Mouse (Mus musculus) cerebellum, postnatal 14 days (tissue): ENCODE measurements around the gene Epha2.

ENCODE experiments used
- DNase-seq, 2 experiments: peaks; one replicate each; pipeline ENCODE4 v3.0.0; 2021; ENCODE audit warnings: mixed read lengths in 2 of 2

The Epha2 gene

DNA sequence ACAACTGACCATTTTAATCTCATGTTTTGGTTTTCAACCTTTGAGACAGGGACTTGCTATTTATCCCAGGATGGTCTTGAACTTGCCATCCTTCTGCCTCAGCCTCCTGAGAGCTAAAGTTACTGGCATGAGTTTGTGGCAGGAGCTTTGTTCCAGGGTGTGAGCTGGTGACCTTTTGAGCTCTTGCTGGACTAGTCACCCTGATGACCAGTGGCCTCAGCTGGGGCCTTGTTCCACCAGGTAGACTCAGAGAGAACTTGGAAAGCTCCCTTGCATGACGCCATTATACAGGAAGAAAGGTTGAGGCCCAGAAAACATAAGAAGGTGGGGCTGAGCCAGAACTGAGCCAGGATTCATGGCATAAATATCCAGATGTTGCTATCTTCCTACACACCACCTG is 20.6 kb upstream of the Epha2 start:
- DNase-seq = no peak

DNA sequence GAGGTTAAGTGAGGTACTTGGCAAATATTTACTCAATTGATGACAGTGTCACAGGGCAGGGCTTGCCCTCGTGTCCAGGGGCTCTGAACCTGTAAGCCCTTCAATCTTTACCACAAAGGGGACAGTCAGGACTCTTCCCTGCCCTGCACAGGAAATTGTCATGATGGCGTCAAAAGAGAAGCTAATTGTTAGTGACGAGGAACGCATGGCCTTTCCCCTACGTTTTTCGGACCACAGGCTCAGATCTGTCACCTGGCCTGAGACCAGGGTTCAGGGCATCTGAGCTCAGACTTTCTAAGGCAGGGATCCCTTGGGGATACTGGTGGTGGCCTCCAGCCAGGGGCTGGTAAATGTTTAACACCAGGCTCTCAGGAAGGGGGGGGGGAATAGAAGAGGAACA is 19.9 kb upstream of the Epha2 start:
- no peak for DNase-seq

DNA sequence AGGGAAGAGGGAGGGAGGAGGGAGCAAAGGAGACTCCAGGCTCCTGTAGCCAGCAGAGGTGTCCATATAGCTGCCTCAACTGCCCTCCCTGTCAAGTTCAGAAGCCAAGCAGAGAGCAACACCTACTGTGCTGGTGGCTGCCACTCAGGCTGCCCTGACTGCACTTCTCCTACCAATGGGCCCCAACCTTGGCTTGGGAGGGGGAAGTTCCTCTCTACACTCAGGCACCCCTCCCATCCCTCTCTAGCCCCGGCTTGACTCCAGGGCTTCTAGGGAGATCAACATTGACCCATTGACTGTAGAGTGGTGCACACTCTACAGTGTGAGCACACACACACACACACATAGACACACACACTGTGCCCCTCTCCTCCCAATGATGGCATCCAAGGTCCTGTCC is 19.5 kb upstream of the Epha2 start:
- no peak for DNase-seq

DNA sequence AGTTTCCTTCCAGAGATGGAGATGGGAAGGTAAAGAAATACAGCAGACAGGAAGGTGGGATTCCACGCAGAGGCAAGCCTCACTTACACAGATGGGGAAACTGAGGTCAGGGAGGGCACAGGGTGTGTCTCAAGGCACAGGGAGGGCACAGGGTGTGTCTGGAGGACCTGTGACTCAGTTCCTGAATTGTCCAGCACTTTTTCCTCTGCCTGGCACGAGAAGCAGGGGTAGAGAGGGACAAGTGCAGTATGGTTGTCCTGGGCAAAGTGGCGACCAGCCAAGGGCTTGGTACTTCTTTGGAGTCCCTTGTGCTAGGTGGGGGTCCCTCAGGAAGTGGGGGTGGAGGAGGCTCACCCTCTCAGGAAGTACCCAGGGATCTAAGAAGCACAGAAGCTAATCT is 19.0 kb upstream of the Epha2 start:
- no peak for DNase-seq

DNA sequence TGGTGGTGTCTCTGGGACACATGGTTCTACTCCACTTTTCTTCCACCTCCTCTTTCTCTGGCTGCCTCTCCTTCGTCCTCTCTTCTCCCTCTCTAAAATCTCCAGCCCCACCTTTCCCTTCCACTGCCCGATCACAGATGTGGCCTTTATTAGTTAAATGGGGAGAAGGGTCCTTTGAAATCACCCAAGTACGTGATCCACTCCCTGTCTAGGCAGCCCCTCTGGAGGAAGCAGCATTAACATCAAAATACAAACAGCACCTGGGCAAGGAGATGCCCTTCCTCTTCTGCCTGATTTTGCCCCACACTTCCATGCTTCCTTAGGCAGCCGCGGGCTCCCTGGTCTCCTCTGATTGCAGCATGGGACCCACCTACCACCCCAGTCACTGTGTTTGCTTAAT is 18.4 kb upstream of the Epha2 start:
- no peak for DNase-seq

DNA sequence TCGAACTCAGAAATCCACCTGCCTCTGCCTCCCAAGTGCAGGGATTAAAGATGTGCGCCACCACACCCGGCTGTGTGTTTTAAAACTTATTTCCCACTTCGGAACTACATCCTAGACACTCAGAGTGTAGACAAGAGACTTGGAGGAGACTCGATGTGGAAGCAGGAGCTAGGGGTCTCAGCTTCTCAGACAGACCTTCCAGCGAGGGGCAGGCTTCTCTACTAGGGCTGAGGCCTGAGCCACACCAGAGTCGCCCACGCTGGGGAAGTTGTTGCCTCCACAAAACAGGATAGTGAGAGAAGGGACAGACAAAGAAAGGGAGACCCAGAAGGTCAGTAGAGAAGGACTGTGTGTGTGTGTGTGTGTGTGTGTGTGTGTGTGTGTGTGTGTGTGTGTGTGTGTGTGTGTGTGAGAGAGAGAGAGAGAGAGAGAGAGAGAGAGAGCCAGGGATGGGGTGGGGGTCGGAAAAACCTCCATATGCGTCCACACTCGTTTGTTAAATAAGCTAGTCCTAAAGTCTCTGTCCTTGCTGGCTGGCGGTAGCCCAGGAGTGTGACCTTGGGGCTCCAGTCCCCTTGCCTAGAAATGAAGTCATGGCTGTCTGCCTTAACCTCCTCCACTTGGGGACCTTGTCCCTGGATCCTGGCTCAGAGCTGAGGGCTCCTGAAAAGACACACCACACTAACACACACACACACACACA is 17.7 kb upstream of the Epha2 start:
- DNase-seq = no peak

DNA sequence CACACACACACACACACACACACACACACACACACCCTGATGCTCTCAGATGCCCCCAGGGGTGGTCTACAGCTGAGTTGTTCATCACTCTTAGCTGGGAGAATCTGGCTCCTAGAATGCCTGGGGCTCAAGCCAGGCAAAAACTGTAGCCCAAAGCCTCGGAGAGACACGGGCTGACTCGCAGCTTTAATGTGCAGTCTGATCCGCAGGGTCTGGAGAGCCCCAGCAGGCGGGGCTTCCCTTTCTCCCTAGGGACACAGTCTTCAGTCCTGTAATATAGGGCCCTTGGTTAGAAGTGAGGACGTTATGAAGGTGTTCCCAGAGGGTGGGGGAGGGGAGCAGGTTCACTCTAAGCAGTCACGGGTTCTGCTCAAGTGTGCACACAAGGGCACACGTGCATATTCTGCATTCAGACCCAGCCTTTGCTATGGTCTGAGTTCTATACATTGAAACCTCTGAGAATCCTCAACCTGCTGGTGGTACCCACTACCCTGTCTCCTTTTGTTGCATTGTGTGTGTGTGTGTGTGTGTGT is 17.1 kb upstream of the Epha2 start:
- DNase-seq = no peak

DNA sequence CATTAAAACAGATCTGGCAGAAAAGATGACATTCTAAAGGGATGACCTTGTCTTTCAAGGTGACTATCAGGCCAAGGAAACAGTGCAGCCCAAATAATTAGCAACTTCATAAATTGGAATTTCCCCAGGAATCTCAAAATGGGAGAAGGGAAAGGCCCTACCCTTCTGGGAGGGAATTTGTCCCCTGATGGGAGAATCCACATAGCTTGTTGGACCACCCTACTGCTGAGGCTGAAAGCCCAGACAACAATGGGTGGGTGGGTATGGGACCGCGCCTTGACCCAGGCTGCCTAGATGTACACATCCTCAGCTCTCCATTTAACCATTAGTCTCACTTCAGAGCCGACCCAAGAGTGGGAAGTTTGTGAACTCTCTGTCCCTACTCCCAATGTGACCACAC is 16.6 kb upstream of the Epha2 start:
- DNase-seq = no peak

DNA sequence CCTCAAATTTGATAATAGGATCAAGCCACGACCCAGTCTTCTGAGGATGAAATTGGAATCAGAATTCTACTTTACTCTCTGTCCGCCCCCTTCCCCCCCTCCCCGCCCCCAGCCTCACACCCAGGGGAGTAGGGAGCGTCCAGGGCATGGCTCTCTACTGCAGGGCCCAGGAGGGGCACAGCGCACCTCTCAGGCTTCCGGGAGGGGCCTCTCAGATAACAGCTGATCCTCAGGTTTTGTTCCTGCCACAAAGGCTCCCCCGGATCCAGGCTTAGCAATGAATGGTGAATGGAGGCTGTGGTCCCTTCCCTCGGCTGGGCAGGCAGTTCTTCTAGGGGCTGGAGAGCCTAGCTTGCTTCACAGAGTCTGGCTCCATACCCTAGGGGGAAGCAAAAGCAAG is 15.9 kb upstream of the Epha2 start:
- DNase-seq = no peak

DNA sequence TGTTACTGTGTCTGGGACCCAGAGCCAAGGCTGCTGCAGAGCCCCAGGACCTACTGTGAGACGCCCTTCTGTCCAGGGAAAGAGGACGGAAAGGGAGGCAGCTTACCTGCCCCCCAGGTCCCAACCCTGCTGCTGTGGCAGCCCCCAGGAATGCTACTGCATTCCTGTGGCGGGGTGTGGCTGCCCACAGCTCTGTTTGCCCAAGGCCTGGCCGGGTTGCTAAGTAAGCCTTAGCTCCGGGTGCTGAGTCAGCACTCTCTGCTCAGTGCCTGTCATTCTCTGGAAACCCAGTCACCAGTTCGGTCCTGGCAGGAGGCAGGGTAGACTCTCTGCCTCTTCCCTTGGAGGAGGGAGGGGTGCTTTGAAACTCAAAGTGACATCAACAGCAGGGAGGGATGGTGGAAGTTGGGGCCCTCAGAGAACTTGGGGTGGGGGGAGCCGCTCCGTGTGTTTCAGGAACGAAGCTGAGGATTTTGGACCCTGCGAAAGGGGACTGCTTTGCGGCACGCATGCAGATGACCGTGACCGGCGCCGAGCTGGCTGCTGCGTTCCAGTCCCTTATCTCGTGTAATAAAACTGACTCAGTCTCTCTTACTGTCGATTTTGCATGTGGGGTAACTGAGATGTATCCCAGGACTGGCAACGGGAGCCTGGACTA is 14.1 kb upstream of the Epha2 start:
- peak in 1 of 2 experiments; percentile 39 for DNase-seq

DNA sequence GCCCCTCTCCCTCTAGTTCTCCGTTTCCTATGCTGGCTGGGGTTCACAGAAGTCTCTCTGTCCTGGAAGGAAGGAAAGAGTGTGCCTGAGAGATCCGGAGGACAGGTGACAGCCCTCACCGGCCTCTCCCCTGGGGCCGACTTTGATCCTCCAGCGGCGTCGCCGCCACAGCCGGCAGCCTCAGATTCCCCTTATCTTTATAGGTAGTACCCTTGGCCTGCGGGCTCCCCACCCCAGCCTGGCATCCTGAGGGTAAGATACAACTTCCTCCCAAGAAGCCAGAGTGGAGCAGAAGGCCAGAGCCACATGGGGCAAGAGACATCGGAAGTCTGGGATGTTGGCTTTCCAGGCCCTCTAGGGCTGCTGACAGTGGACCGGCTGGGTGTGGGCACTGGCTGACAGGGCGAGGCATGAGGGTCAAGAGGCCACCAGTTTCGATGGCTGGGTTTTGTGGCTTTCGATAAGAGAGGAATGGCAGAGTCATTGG is 13.5 kb upstream of the Epha2 start:
- DNase-seq = no peak

DNA sequence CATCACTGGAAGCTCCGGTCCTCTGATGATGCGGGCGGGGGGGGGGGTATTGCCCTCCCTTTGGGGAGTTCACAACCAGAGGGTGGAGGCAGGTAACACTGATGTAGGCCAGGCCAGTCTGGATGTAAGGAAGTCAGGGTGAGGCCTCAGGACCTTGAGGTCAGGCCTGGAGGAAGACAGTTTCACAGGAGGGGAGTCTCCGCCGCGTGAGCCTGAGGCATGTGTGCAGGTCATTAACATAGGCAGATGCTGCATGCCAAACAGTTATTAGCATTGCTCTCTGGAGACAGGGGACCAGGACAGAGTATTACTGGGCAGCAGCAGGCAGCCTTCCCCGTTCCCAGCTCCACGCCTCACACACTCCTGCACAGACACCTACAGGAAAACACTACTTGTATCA is 12.9 kb upstream of the Epha2 start:
- no peak for DNase-seq

DNA sequence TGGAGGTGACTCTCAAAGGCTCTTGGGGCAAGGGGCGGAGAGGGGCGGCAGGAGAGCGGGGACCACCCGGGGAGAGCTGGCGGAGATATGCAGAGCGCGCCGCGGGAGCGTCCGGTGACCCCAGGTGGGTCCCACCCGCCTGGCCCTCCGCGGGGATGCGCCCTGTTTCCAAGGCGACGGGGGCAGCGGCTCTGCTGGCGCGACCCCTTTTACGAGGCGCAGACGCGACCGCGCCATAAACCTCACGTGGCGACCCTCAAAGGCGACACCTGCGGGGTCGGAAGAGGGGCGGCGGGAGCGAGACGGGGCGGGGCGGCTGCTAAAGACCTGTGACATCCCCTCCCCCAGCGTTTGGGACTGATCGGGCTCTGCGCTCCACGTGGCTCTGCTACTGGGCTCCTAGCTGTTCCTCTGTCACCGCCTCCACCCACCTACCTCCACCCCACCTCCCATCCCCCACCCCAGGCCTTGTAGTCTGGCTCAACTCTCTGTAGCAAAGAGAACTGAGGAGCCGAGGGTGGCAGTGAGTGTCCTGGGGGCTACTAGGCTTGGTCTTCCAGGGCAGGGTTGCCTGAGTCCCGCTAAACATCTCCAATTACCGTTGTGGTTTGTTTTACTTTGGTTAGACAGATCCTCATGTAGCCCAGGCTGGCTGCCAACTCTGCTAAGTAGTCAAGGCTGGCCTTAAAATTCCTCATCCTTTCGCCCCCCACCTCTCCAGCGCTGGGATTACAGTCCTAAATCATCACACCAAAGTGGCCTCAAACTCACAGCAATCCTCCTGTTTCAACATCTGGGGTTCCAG is 9.3 kb upstream of the Epha2 start:
- no peak for DNase-seq

DNA sequence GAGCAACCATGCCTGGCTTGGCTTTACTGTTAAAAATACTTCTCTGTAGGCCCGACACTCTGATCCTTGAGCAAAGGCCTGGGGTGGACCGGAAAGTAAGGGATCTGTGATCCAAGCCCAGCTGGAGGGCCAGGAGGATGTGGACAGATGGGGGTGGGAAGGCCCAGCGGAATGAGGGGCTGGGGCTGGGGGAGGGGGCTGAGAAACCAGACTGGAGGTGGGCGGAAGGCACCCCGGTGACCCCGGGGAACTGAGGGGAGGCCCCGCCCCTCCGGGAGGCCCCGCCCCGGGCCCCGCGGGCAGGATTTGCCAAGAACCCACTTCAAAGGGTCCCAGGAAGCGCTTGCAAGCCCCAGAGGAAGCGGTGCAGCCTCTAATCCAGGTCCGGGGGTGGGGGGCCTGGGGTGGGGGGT is 5.3 kb upstream of the Epha2 start:
- DNase-seq = no peak

DNA sequence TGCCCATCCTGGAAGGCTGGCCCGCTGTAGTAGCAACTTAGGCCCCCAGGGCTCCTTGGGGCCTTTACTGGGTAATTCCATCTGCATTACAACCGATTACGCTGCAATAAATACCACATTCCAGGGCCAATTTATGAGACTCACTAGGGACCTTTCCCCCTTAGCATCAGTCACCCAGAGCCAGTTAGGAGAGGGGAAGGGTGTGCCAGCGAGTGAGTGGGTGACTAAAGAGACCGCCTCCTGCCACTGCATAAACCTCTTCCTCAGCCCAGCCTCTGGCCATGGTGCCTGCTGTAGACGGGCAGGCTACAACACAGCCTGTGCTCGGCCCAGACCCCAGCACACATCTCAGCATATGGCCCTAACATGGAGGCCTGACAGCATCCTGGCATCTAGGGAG is 3.1 kb upstream of the Epha2 start:
- DNase-seq = no peak

DNA sequence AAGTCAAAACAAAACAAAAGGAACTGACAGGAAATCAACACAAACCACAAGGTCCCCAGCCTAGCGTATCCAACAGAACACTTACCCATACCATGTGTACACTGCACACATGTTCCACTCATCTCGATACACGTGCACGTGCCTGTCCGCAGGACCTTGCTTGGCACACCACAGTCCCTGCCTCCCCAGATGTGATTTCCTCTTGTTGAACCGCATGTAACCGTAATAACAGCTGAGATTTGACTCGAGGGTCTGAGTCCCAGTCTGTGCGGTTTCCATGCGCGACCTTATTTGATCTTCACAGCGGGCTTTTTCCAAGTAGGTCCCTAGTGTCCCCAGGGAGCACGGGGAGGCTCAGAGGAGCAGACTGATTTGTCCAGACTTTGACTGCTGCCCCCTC is 1.7 kb upstream of the Epha2 start:
- DNase-seq = no peak

DNA sequence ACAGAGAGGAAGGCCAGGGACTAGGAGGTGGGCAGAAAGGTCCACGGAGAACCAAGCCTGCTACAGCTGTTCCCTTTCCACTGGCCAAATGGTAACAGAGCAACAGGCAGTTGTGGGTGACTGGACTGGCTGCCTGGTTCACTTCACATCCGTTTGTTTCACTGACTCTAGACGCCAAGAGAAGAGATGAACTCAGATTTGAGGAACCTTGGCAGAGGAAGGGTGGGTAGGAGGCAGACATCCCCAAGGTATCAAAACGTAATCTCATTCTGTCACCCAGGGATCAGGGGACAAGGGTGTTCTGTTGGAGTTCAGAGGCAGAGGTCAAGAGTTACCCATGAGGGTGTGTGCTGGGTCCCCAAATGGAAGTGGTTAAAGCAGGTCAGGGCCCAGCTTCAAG is 844 bp upstream of the Epha2 start:
- no peak for DNase-seq

DNA sequence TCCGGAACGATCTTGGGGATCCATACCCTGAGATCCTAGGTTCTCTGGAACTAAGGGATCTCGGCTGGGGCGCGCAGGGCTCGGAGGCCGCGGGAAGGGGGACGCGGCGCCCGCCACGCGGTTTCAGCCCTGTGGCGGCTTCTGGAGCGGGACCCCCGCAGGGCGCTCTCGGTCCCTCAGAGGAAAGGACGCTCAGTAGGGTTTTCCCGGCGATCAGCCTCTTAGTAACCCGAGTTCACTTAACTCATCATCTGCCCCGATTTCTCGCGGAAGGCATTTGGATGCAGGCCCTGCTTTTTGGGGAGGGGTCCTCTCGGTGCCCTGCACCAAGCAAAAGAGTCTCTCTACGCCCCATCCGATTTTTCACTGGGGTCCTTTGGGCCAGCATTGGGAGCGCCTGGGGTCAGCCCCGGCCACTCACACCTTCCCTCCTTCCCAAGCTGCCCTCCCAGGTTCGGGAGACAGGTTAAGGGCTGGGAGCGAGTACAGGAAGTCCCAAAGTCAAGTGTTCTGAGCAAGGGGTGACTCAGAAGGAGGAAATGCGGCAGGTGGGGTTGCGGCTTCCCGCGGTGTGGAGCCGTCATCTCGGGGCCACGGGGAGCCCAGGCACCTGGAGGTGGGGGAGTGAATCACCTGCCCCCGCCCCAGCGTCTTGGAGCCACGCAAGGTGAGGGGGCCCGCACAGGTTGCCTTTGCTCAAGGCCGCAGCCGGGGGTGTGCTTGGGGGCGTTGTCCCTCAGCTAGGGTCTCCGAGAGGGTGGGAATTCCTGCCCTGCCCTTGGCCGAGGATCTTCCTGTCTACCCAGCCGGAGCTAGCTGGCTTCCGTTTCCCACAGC is 769 bp downstream of the Epha2 start:
- no peak for DNase-seq

DNA sequence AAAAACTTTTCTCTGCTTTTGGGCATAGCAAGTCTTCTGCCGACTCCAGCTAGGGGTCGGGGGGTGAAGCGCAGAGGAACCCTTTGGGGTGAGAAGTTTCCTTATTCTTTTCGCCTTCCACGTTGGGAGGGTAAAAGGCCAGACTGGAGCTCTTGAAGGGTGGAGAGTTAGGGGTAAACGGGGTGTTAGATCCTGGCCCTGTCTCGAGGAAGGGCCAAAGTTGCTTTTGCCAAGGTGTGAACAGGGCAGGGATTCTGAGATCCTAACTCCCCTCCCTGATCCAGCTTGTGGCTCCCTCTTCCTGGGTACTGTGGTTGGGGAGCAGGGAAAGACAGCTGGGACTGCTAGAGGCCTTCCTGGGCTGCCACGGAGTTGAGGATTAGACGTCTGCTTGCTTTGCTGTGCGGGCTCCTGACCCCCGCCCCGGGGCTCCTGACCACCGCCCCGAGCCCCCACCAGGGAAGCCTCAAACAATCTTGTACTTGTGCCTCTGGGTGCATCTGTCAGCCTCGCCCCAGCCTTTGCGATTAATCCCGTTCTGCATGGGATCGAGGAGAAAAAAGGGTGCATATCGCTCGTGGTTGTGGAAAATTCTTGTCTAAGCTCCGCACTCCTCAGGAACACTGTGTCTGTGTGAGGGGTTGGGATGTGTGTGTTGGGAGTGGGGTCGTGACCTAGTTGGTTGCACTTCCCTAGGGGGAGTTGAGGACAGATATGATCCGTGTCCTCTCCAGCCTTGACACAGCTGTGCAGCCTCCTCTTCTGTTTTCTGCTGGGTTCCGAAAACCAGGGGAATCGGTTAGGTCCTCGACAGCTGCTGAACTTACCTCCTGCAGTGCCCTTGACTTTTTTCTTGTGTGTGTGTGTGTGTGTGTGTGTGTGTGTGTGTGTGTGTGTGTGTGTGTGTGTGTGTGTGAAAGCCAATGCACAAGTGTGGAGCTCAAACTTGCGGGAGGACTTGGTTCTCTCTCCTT is 1.7 kb downstream of the Epha2 start:
- no peak for DNase-seq

DNA sequence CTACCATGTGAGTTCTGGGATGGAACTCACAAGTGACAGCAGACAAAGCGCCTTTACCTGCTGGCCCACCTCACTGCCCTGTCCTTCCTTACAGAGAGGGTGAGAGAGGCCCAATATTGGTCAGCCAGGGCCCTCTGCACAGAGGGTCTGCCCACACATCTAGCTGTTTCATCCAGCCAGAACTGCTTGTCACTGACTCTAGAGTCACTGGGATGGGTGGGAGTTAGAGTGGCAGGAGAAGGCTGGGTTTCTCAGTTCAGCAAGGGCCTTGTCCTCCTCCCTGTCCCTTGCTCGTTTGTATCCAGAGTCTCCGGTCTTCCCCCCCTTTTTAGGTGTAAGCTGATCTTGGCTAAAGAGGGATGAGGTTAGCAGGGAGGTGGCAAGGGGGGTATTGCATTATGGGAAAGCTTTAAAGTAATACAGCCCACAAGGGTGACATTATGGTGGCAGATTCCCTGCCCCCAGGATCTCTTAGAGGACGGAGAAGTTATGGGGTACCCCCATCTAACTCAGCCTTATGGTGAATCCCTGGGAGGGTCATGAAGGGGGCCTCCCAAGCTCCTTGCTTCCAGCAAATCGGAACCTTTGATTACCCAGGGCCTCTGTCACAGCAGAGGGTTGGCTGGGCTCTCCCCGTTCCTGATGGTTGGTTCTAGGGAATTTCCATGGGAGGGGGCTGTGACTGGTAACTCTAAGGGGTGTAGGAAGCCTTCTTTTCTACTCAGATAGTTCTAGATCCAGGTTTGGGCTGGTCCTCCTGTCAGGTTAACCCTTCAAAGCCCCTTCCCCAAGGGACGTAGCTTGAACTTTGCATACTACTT is 2.6 kb downstream of the Epha2 start:
- DNase-seq = no peak

DNA sequence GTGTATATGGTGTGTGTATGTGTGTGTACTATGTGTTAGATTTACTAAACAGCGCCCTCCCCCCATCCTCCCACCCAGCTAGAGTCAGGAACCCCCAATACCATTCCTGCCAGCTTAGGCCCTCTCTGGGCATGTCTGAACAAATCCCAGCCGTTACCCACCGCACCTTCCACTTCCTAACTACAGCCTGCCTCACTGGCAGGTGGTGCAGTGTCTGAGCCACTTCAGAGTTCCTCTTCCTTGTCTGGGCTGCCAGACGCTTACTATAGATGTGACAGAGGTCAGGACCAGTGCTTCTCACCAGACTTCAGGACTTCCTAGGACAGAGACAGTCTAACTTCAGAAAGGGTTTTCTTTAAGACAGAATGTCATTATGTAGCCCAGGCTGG is 3.2 kb downstream of the Epha2 start:
- DNase-seq = no peak
